Mouse (Mus musculus) left cerebral cortex, postnatal 4 days (tissue): ENCODE data around the gene Six3. TPM values are rescaled to one million over a fixed set of nuclear protein-coding genes. Genes with fewer than 3 reads are reported as not detected.

Experiments used
- DNase-seq: peaks from one replicate; pipeline ENCODE4 v3.0.0-alpha.2; 2022
- intact Hi-C: fragments of 180-260 bp; cut with DNase I; formaldehyde crosslinking; loops from one replicate; pipeline ENCODE4 v1.15.1; 2025
- total RNA-seq, 2 experiments: library from RNA; stranded (reverse); gene quantifications; 2 replicates each; pipeline ENCODE4 v1.2.3; 2021

The Six3 gene
- total RNA-seq, 2 experiments from 2014 or later = 2.4 to 6.4 TPM

GRCm38 (mm10) chr17:85611521-85612515 lies 1.6 kb upstream of the Six3 start:
- intact Hi-C loops = no loop called here
- DNase-seq = no peak

GRCm38 (mm10) chr17:85612526-85613265 lies 712 bp upstream of the Six3 start:
- intact Hi-C loops = no loop called here
- DNase-seq = no peak

GRCm38 (mm10) chr17:85614011-85614721 lies 758 bp downstream of the Six3 start:
- DNase-seq = no peak
- intact Hi-C loops = no loop called here

- DNase-seq = no peak
- intact Hi-C loops = no loop called here
These were observed 1.4 kb downstream of the Six3 start for GRCm38 (mm10) chr17:85614722-85615331.

- no peak for DNase-seq
- intact Hi-C loops = no loop called here
These were observed 2.2 kb downstream of the Six3 start for GRCm38 (mm10) chr17:85615586-85615985.

- intact Hi-C loops = no loop called here
- DNase-seq = no peak
These were observed 3.4 kb downstream of the Six3 start for GRCm38 (mm10) chr17:85616526-85617500.

DNA sequence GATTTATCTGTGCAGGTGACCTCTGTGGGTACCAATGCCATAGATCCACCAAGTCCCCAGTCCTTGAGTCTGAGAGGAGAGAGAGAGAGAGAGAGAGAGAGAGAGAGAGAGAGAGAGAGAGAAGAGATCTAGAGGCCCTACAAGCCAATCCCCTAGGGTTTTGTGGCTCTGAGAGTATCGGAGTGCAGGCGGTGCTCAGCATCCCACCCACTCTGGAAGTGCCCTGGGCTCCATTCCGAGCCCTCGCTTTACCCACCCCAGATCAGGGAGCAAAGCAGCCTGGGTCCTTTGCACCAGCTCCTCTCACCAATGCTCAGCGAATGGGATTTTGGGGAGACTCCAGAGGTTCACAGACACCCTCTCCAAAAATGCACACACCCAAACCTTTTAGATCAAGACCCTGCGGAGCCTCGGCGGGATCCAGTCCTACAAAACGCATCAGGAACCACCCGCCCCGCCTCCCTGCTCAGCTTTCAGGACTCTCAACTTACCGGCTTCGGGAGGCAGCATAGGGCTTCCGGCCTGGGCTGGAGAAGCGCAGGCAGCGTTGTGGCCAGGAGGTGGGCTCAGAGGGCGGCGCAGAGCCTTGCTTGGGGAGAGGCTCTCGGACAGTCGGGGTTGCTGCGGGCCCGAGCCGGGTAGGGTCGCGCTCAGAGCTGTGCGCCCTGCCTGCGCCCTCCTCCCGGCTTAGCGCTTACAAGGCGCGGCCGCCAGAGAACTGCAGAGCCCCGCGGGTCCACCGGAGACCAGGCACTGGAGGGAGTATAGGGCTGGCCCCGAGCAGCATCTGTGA lies 4.4 kb downstream of the Six3 start:
- no peak for DNase-seq
- intact Hi-C loops = no loop called here

DNA sequence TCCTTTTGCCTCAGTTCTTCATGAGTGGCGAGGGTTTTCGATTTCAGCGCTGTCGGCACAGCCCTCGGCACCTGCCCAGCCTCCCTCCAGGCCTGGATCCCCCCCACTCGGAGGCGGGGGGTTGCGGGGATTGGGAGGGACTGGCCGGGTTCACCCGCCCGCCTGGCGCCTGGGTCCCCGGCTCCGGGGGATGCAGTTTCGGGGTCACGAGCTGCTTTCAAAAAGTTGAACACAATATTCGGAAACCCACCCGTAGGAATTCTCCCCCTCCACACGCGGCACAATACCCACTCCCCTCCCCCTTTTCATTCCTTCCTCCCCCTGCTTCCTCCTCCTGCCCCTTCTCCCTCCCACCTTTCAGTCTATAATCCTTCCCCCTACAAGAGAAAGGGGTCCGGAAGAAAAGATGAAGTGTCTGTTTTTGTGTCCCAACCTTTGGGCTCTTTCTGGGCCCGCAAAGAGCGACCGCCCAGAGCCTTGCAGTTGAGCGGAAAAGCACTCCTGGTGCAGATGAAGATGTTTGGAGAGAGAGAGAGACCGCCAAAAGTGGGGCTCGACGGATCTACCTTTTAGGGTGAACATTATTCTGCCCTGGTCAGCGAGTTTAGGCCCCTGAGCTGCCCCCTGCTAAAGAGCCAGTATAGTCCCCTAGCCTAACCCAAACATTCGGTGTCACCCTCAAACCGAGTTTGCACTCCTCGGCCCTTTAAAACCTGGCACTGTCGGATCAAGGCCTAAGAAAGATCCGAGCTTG lies 5.1 kb downstream of the Six3 start:
- intact Hi-C loops = no loop called here
- DNase-seq = no peak

DNA sequence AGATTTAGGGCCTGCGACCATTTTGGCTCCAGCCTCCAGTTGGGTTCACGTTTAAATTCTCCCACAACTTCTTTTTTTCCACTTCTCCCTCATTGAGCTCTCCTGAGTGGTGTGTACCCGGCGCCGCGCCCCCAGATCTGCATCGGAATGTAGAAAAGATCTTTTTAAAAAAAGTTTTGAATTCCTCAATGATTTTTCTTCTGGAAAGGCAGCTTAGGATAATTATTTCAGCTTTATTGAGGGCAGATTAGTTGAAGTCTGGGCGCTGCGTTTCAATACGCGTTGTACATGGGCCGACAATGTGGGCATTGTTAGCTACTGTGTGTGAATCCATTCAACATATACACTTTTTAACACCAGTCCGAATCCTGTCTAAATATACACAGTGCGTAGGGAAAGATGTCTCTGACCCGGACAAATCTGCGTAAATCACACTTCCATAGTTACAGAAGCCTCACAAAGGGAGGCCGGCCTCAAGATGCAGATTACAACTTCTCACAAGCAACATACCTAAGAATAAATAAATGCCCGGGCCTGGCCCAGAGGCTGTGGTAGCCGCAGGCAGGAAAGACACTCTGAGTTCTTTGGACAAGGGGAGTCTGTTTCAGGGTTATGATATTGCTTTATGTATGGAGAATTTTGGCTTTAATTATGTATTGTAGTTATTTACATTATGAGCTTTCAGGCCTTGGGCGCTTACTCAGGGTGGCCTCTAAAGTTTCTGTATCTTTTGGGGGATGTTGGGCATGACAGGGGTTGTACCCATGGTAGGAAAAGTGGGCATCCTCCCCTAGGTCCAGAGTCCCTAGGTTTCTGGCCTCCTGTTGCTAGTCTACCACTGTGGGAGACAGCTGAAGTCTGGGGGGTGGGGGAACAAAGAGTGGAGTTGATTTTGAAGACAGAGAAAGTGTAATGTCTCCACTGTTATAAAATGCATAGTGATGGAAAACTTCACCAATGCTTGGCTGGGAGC lies 6.0 kb downstream of the Six3 start:
- intact Hi-C loops = no loop called here
- DNase-seq = no peak

DNA sequence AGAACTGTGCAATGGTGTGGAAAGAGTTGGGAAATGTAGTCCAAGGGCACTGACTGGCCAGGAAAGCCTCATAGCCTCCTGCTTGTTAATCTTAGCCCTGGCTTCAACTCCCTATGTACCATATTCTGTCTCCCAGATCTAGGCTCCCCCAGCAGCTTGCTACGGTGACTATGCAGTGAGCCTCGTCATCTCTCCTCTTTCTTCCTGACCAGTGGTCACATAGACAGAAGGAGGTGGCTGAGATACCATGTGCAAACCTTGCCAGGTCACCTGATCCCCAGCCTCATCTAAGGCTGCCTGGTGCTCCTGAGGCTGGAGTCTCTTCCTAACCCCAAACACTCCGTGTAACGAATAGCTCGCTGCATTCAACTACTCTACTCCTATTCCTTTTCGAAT lies 6.7 kb downstream of the Six3 start:
- intact Hi-C loops = no loop called here
- DNase-seq = no peak

DNA sequence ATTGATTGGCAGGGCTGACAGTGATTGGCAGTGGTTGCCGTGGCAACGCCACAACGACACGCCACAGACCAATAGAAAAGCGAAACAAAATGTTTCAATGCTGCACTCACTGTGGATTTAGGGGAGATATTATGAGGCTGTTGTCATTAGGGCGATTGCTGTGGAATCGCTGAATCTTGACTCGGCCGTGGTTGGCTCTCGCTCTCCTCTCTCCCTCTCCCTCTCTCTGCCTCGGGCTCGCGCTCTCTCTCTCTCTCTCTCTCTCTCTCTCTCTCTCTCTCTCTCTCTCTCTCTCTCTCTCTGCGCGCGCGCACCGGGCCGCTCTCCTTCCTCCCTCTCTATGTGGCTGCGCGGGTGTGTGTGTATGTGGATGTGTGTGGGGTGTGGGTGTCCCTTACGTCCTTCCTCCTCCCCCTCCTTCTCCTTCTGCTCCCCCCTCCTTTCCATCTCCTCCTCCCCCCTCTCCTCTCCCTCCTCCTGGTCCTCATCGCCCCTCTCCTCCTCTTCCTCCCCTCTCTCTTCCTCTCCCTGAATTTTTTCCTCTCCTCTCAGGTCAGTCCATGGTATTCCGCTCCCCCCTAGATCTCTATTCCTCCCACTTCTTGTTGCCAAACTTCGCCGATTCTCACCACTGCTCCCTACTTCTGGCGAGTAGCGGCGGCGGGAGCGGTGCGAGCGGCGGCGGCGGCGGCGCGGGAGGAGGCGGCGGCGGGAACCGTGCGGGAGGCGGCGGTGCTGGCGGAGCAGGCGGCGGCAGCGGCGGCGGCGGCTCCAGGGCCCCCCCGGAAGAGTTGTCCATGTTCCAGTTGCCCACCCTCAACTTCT lies 7.5 kb downstream of the Six3 start:
- DNase-seq = no peak
- intact Hi-C loops = no loop called here

DNA sequence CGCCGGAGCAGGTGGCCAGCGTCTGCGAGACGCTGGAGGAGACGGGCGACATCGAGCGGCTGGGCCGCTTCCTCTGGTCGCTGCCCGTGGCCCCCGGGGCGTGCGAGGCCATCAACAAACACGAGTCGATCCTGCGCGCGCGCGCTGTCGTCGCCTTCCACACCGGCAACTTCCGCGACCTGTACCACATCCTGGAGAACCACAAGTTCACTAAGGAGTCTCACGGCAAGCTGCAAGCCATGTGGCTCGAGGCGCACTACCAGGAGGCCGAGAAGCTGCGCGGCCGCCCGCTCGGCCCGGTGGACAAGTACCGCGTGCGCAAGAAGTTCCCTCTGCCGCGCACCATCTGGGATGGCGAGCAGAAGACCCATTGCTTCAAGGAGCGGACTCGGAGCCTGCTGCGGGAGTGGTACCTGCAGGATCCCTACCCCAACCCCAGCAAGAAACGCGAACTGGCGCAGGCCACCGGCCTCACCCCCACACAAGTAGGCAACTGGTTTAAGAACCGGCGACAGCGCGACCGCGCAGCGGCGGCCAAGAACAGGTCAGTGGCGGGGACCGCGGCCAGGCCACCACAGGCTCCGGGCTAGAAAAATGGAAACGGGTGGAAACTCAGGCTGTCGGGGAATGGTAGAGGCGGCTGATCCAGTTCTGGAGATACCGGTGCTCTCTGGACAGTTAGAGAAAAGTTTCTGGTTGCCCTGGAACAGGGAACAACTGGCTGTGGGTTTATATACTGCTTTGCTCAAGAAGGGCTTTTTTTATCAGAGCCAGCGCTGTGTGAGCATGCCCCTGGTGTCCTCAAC lies 8.3 kb downstream of the Six3 start:
- intact Hi-C loops = no loop called here
- DNase-seq = no peak

DNA sequence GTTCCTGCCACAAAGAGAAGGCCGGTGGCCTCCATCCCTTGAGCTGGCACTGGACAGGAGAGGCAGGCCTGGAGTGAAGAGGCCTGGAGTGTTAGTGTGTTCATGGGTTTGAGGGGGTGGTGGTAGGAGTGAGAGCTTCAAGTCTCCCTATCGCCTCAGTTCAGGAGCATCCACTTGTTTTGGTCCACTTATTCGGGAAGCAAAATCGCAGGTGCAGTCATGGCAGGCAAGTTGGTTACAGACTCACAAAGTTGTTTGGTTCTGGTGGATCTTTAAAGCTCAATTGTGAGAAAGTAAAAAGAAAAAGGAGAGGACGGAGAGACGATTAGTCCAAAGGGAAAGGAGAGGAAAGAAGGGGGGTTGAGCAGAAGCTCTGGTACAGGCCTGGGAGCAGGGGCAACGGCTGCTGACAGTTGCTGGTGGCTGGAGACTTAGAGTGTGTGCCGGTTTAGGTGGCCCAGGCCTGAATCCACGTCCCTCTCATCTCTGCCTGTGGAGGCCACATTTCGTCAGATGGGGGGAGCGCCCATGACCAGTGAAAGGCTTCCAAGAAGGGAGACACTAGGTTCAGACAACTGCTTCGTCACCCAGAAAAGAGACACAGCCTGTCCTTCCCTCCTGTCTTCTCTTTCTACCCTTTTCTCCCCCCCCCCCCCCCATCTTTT lies 9.2 kb downstream of the Six3 start:
- DNase-seq = no peak
- intact Hi-C loops = no loop called here

GRCm38 (mm10) chr17:85623161-85624050 lies 10.0 kb downstream of the Six3 start:
- intact Hi-C loops = no loop called here
- no peak for DNase-seq
